Mouse (Mus musculus) brown adipose tissue, adult 24 weeks (tissue): ENCODE results near the gene Gm5148. TPM values are rescaled to one million over a fixed set of nuclear protein-coding genes. Genes with fewer than 3 reads are reported as not detected.

Experiments
- H3K27ac ChIP-seq: fragments of 200-500 bp; replicated peaks from 2 replicates; pipeline ENCODE4 v1.5.1; 2012; ENCODE audit warnings: low read depth, mild to moderate bottlenecking, low read length
- H3K4me1 ChIP-seq: fragments of 200-500 bp; 2 replicates; pipeline ENCODE4 v1.6.1; 2012; ENCODE audit warnings: low read length, mixed read lengths; ENCODE audit not compliant: control insufficient read depth, insufficient read depth, insufficient read length
- H3K4me3 ChIP-seq: fragments of 200-500 bp; 2 replicates; pipeline ENCODE4 v1.5.1; 2012; ENCODE audit warnings: low read depth, mild to moderate bottlenecking, low read length, moderate library complexity; ENCODE audit not compliant: insufficient read depth
- polyA plus RNA-seq: library from polyadenylated mRNA; stranded (reverse); fragments of >200 nt; gene quantifications from 2 replicates; pipeline ENCODE4 v1.2.4, GENCODE M21; 2012; ENCODE audit not compliant: missing spikeins, insufficient read depth, insufficient read length

Gm5148 gene
- 1.4 TPM in 1 of 2 replicates, not detected in the other for polyA plus RNA-seq

DNA sequence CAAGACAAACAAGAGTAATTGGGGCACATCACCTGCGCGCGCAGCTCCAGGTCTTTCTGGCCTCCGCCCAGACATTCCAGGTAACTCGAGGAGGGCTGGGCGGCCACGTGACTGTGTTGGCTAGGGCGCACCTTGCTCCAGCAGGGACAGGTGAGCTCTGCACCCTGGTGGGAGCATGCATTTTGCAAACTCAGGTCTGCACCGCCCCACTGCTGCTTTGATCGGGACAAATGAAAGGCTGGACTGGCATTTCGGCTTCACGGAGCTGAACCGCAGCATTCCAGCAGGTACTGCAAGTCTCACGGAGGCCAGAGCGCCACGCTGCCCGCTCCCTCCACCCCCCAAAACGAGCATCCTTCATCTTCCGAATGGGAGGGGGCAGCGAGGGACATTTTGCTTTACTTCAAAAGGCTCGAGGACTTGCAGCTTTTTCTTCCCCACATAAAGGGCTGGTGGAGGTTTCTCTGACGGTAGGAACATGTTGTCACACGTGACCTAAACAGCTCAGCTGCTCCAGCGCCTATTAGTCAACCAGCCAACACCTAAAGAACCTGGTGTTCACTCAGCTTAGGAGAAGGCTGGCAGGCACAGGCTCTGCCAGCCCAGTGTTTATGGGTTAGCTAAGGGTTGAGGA is at the start of gene Gm5148:
Gene Gm5148 (minus strand): TSS at position 320 of the 634 bp plus-strand sequence.
- H3K27ac ChIP-seq: no peak within 1 kb of the TSS
- H3K4me1 ChIP-seq: peaks cover 9% of the 10 kb centered on the region
- peak within 1 kb of the TSS; percentile 39 for H3K4me3 ChIP-seq

DNA sequence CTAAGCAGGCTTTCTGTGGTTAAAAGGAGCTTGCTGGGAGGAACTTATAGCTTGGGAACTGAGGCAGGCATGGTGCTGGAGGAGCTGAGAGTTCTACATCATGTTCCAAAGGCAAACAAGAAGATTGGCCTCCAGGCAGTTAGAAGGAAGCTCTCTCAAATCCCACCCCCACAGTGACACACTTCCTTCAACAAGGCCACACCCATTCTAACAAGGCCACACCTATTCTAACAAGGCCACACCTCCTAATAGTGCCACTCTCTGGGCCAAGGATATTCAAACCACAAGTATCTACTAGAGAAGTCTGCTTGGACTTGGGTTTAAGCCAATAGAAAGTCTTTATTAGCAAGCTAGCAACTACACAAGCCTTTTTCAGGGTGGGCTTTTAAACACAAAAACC is 46.7 kb upstream of the Gm5148 start:
- Histone ChIP-seq H3K27ac (no peak overlapping the region), H3K4me3 (no peak overlapping the region), H3K4me1 (peaks cover 14% of the 10 kb centered on the region; the same call in 1 of the 2 replicates)

DNA sequence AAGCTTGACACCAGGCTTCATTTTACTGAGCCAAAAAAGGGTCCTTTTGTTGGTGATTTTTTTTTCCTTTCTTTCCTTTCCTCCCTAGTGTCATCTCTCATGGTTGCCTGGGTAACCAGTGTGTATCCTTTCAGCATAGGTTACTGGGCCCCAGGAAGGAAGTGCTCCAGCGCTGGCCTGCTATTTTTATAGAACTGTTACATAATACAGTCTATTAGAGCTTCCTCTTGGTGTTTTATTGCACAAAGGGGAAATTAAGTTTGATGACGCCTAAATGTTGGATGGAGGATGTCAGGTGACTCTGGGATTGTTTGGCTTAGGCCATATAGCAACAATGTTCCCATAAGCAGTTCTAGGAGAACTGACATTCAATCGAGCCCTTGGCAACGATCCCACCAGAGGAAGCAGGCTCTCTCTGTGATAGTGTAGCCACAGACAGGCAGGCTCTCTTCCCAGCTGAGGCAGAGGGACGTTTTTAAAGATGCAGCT is 45.0 kb upstream of the Gm5148 start:
- Histone ChIP-seq H3K4me3 (peak overlapping the region; percentile 3; the same call in 1 of the 2 replicates), H3K27ac (peak overlapping the region; percentile 88), H3K4me1 (peaks cover 14% of the 10 kb centered on the region; the same call in 1 of the 2 replicates)

DNA sequence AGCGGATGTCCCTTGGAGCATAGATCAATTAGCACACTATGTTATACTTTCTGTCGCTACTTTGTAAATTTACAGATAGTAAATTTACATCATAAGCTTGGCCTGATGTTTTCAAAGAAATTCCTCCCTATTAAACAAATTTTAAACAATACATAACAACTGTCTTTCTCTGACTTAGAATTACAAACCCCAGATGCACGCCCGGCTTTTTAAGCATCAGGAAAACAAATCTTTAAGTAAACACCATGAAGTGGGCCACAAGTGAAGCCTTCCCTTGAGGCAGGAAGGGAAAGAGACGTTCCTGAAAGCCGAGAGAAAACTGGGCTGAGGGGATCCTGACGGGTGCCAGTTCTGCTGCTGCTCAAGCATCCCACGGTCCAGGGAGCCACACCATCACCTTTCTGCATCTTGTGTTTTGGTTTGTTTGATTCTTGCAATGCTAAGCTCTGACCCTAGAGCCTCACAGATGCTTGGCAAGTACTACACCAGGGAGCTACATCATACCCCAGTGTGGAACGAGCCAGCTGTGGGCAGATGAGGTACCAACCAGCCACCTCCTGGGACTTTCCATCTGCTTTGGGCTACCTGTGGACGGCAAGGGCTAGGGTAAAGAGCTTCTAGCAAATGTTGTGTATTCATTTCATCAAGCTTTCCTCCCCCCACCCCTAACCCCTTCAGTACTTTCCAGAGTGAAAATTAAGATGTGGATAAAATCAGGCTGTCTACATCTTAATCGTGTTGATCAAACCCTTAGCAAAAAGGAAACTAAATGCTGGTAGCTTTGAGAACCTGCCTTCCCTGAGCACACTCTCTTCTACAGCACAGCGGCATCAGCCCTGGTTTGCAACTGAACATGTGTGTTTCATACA is 43.1 kb upstream of the Gm5148 start:
- H3K27ac ChIP-seq: peak overlapping the region; percentile 40
- no peak overlapping the region for H3K4me3 ChIP-seq
- H3K4me1 ChIP-seq: peaks cover 14% of the 10 kb centered on the region; the same call in 1 of the 2 replicates

DNA sequence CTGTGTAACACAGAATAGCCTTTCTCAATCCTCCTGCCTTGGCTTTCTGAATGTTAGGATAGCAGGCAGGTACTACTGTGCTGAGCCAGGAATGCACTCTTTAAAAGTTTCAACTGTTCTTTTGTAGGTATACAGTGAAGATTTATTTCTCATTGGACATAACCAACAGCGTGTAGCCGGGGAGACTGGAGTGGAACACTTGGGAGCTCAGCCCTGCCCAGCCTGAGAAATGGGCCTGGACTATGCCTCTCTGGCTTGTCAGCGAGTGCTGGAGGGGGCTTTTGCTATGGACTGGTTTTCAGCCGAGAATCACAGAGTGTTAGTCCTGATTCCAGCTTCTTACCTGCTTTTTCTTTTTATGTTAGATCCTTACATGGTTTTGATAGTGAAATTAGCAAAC is 42.3 kb upstream of the Gm5148 start:
- no peak overlapping the region for H3K4me3 ChIP-seq
- no peak overlapping the region for H3K27ac ChIP-seq
- H3K4me1 ChIP-seq: peaks cover 14% of the 10 kb centered on the region; the same call in 1 of the 2 replicates

DNA sequence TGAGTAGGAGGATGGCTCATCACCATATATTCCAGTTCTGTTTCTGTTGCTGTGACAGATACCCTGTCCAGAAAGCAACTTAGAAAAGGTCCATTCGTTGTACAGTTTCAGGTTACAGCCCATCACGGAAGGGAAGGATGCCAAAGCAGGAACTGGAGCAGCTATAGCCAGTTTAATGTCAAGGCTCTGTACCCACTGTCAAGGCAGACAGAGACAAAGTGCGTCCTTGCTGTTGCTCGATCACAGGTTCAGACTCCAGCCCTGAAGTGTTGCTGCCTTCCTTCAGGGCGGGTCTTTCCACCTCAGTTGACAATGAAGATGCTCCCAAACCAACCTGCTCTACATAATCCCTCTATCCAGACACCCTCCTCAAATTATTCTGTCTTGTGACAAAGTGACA is 41.7 kb upstream of the Gm5148 start:
- H3K27ac ChIP-seq: no peak overlapping the region
- peaks cover 16% of the 10 kb centered on the region; the same call in 1 of the 2 replicates for H3K4me1 ChIP-seq
- H3K4me3 ChIP-seq: no peak overlapping the region

DNA sequence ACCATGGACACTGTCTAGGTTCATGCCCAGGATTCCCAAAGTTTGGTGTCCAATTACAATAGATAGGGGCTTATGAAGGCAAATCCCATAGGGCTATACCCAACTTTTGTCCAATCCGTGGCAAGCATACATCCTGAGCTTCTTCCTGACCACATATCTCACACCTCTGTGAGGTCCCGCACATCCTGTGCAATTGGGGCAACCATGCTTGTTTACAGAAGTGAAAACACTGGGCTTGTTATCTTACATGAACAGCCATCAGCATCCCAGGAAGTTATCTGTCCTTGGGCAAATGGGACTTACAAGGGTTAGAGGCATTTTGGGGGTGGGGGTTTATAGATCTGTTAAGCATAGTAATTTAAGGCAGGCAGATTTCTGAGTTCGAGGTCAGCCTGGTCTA is 41.0 kb upstream of the Gm5148 start:
- H3K4me1 ChIP-seq: peaks cover 15% of the 10 kb centered on the region
- no peak overlapping the region for H3K27ac ChIP-seq
- H3K4me3 ChIP-seq: no peak overlapping the region

DNA sequence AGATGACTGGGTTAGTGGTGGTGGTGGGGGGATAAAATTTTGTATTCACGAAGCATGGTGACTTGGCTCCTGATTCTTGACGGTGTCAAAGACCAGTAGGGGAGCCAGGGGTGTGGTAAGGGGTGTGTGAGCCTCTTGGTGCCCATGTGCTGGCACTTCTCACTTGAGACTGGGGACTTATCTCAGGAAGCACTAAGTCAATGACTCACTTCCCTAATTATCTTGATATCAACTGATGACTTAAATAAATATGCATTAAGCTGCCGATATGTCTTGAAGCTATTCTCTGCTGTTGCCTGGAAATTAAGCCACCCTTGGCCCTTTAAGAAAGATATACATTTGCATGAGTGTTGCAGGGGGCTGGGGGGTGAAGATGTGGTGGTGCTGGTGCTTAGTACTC is 38.0 kb upstream of the Gm5148 start:
- no peak overlapping the region for H3K27ac ChIP-seq
- H3K4me1 ChIP-seq: peaks cover 6% of the 10 kb centered on the region
- H3K4me3 ChIP-seq: no peak overlapping the region

DNA sequence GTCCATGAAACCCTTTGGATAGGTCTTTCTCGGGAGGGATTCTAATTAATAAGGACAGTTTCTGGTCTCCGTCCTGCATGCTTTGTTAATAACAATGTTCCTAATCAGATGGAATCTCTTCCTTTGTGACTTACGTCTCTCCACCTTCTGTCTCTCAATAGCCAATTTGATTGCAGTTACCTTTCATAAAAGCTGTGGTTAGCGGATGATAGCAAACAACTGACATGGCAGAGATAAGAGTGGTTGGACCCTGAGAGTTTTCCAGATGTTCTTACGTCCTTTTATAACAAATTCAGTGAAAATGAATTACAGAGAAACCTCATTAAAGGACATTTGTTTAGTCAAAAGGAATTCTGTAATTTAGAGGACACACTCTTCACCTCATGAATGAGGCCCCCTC is 37.5 kb upstream of the Gm5148 start:
- H3K4me1 ChIP-seq: peaks cover 5% of the 10 kb centered on the region
- no peak overlapping the region for H3K4me3 ChIP-seq
- no peak overlapping the region for H3K27ac ChIP-seq

DNA sequence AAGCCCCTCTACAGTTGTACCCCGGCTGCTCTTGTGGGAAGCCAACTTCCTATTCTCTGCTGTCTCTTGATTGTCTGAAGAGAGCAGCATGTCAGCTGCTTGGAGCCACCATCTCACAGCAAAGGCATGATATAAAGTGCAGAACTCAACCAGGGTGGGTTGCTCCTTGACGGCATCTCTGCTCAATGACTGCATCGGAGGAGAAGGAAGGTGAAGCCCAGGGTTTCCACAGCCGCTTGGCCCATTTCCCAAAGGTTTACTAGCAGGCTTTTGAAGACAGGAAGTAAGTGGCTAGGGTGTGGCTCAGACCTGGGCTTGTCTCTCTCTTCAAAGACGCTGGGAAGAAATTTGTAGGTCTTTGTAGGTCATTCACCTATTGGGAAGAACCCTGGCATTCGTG is 36.6 kb upstream of the Gm5148 start:
- Histone ChIP-seq H3K4me1 (peaks cover 5% of the 10 kb centered on the region), H3K27ac (no peak overlapping the region), H3K4me3 (no peak overlapping the region)

DNA sequence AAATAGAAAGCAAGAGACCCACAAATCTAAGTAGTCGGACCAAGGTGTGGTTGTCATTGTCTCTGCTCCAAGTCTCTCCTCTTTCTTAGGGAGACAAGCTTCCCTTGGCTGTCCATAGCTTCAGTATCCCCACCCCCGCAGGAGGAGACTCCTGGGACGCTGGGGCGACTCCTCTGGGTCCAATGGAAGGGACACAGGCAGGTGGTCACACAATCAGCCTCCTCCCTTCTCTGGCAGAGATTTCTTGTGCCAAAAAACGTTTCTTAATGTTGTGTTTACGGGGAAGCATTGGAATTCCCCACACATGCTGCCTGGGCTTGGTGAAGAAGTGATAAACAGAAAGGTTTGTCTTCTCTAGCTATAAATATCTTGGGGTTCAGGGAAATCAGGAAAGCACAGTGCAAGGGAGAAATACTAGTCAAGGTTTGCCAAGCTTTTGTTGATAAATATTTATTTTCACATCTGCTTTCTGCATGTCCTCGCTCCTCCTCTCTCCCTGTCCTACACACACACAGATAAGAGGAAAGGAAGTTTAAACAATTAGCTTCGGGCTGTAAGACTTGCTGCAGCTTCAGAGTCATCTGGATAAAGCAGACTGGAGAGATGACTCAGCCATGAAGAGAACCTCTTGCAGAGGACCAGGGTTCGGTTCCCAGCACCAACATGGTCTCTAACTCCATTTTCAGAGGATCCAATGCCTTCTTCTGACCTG is 34.5 kb upstream of the Gm5148 start:
- Histone ChIP-seq H3K27ac (peak overlapping the region; percentile 95), H3K4me3 (peak overlapping the region; percentile 26), H3K4me1 (peaks cover 5% of the 10 kb centered on the region)

DNA sequence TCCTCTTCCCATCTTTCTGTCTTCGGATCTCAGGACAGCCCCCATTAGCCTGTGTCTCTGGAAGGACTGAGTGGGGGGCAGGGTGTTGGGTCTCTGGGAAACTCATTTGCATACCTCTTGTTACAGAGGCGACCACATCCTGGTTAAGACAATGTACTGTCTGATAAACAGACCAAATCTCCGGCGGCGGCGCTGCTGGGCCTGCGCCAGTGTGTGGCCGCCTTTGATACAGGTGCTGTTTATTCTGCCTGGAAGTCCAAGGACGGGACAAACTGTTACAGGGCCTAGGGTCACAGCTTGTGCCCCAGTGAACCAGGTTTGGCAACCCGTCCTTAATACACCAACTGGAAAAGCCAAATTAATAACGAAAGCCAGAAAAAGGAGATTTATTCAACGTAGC is 33.8 kb upstream of the Gm5148 start:
- peak overlapping the region; percentile 95 for H3K27ac ChIP-seq
- H3K4me3 ChIP-seq: peak overlapping the region; percentile 26
- peaks cover 5% of the 10 kb centered on the region for H3K4me1 ChIP-seq

DNA sequence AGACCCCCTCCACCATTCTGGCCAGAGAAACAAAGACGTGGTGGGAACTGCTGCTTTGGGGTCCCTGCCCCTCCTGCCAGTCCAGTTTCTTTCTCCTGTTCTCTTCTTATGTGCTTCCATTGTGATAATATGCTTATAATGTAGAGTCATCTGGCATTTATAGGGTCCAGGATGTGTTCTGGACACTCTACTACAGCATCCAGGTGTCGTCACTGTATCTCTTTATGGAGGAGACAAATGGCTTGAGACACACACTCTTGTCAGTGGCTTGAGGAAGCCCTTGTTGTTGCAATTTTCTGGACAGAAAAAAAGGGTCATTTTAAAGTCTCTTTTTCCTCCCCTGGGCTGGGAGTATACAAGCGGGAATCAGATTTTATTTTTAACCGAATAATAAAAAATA is 33.3 kb upstream of the Gm5148 start:
- Histone ChIP-seq H3K4me3 (no peak overlapping the region), H3K27ac (peak overlapping the region; percentile 70), H3K4me1 (peaks cover 9% of the 10 kb centered on the region)

DNA sequence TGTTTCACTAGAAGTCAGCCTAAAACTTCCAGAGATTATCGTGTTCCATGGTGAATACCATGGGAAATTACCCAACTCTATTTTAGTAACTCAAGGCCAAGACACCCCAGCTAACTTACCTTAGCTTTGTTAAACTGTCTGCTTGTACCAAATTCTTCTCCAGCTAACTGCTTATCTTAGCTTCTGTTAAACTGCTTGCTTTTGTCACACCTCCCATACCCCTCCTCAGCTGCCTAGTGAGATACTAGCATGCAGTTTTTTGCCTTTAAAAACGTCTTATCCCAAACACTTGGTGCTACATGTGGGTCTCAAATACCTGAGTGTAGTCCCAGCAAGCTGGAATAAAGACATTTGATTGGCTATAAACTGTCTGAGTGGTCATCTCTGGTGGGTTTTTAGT is 31.7 kb upstream of the Gm5148 start:
- Histone ChIP-seq H3K4me3 (no peak overlapping the region), H3K4me1 (peaks cover 9% of the 10 kb centered on the region), H3K27ac (no peak overlapping the region)

DNA sequence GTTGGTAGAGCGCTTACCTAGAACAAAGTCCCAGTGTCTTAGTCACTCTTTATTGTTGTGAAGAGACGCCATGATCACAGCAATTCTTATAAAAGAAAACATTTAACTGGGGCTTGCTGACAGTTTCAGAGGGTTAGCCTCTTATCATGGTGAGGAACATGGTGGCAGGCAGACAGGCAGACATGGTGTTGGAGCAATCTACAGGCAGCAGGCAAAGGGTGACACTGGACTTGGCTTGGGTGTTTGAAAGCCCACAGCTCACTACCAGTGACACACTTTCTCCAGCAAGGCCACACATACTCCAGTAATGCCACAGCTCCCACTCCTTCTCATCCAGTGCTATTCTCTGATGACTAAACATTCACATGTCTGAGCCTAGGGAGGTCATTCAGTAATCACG is 30.3 kb upstream of the Gm5148 start:
- H3K4me3 ChIP-seq: no peak overlapping the region
- no peak overlapping the region for H3K27ac ChIP-seq
- H3K4me1 ChIP-seq: peaks cover 5% of the 10 kb centered on the region; the same call in 1 of the 2 replicates
